Mouse (Mus musculus) MEL (cell line): Measurements from ENCODE around the gene Vav2. TPM values are rescaled to one million over a fixed set of nuclear protein-coding genes. Genes with fewer than 3 reads are reported as not detected.

Experiments used
- DNase-seq: peaks from one replicate; pipeline ENCODE4 v3.0.0; 2011; ENCODE audit warnings: low read depth, low spot score
- H3K27ac ChIP-seq: 2 replicates; pipeline ENCODE4 v1.5.1; 2012; ENCODE audit warnings: low read depth, mild to moderate bottlenecking, control low read depth, low read length, moderate library complexity; ENCODE audit not compliant: control insufficient read depth
- H3K27me3 ChIP-seq, 2 experiments: fragments of 150-350 bp in 1 of 2; sonication (generic) in 1 of 2; 2 replicates each; pipeline ENCODE4 v1.6.1; 2012; ENCODE audit warnings: low read length in 2 of 2, mild to moderate bottlenecking in 2 of 2, improper control_type of control experiment in 1 of 2, moderate library complexity in 1 of 2; ENCODE audit not compliant: insufficient read depth in 2 of 2, control insufficient read depth in 1 of 2
- H3K36me3 ChIP-seq, 2 experiments: 2 replicates each; pipeline ENCODE4 v1.6.1; 2012 to 2014; ENCODE audit warnings: low read length in 2 of 2, improper control_type of control experiment in 1 of 2, inconsistent platforms in 1 of 2, mild to moderate bottlenecking in 1 of 2; ENCODE audit not compliant: insufficient read depth in 2 of 2, control insufficient read depth in 1 of 2
- H3K4me1 ChIP-seq, 2 experiments: fragments of 150-350 bp in 1 of 2; sonication (generic) in 1 of 2; 2 replicates each; pipeline ENCODE4 v1.6.1; 2012; ENCODE audit warnings: low read length in 2 of 2, improper control_type of control experiment in 1 of 2, mild to moderate bottlenecking in 1 of 2; ENCODE audit not compliant: insufficient read depth in 2 of 2, control insufficient read depth in 1 of 2
- H3K4me3 ChIP-seq, 2 experiments: fragments of 150-350 bp in 1 of 2; sonication (generic) in 1 of 2; 2 replicates each; pipeline ENCODE4 v1.5.1; 2012; ENCODE audit warnings: low read depth in 2 of 2, low read length in 2 of 2, mild to moderate bottlenecking in 2 of 2, moderate library complexity in 2 of 2, control low read depth in 1 of 2, improper control_type of control experiment in 1 of 2; ENCODE audit not compliant: control insufficient read depth in 1 of 2, insufficient read depth in 1 of 2
- H3K79me2 ChIP-seq: 2 replicates; pipeline ENCODE4 v1.6.1; 2012; ENCODE audit warnings: mild to moderate bottlenecking, low read length, moderate library complexity; ENCODE audit not compliant: control insufficient read depth, poor library complexity, insufficient read depth
- H3K9ac ChIP-seq: 2 replicates; pipeline ENCODE4 v1.6.1; 2012; ENCODE audit warnings: low read depth, mild to moderate bottlenecking, control low read depth, low read length, moderate library complexity; ENCODE audit not compliant: control insufficient read depth, poor library complexity, severe bottlenecking
- H3K9me3 ChIP-seq: fragments of 150-350 bp; sonication (generic); replicated peaks from 2 replicates; pipeline ENCODE4 v1.6.1; 2012; ENCODE audit warnings: mild to moderate bottlenecking, low read length, improper control_type of control experiment, moderate library complexity; ENCODE audit not compliant: insufficient read depth
- BHLHE40 ChIP-seq: IDR thresholded peaks from 2 replicates; pipeline ENCODE4 v1.6.1; 2012; ENCODE audit warnings: low read depth, mild to moderate bottlenecking, inconsistent platforms, low read length, improper control_type of control experiment, borderline replicate concordance
- CHD1 ChIP-seq: IDR thresholded peaks from 2 replicates; pipeline ENCODE4 v1.6.1; 2012; ENCODE audit warnings: low read depth, mild to moderate bottlenecking, inconsistent platforms, low read length, improper control_type of control experiment
- CHD2 ChIP-seq: IDR thresholded peaks from 2 replicates; pipeline ENCODE4 v1.6.1; 2011; ENCODE audit warnings: low read length, improper control_type of control experiment
- CTCF ChIP-seq, 3 experiments: IDR thresholded peaks in 2 of 3; conservative IDR thresholded peaks in 1 of 3; 2 replicates each; pipeline ENCODE4 v1.5.1; 2011 to 2012; ENCODE audit warnings: low read length in 3 of 3, low read depth in 2 of 3, mild to moderate bottlenecking in 2 of 3, improper control_type of control experiment in 1 of 3, inconsistent platforms in 1 of 3, mixed read lengths in 1 of 3, moderate library complexity in 1 of 3; ENCODE audit not compliant: control insufficient read depth in 1 of 3, insufficient read depth in 1 of 3, poor library complexity in 1 of 3, severe bottlenecking in 1 of 3
- ELF1 ChIP-seq: IDR thresholded peaks from 2 replicates; pipeline ENCODE4 v1.6.1; 2014; ENCODE audit warnings: low read depth, mild to moderate bottlenecking, inconsistent platforms, low read length, improper control_type of control experiment, moderate library complexity
- ETS1 ChIP-seq: IDR thresholded peaks from 2 replicates; pipeline ENCODE4 v1.6.1; 2012; ENCODE audit warnings: low read depth, mild to moderate bottlenecking, inconsistent platforms, low read length, improper control_type of control experiment, moderate library complexity
- GATA1 ChIP-seq: IDR thresholded peaks from 2 replicates; pipeline ENCODE4 v1.6.1; 2011; ENCODE audit warnings: low read depth, low read length, improper control_type of control experiment
- MAFK ChIP-seq: IDR thresholded peaks from 2 replicates; pipeline ENCODE4 v1.6.1; 2011; ENCODE audit warnings: low read depth, mild to moderate bottlenecking, low read length, improper control_type of control experiment, borderline replicate concordance
- MAX ChIP-seq: IDR thresholded peaks from 2 replicates; pipeline ENCODE4 v1.6.1; 2011; ENCODE audit warnings: low read length, improper control_type of control experiment
- MXI1 ChIP-seq: IDR thresholded peaks from 2 replicates; pipeline ENCODE4 v1.6.1; 2011; ENCODE audit warnings: mild to moderate bottlenecking, low read depth, low read length, improper control_type of control experiment
- MYC ChIP-seq: IDR thresholded peaks from 2 replicates; pipeline ENCODE4 v1.6.1; 2011; ENCODE audit warnings: low read depth, mild to moderate bottlenecking, low read length, improper control_type of control experiment, moderate library complexity
- NELFE ChIP-seq: IDR thresholded peaks from 2 replicates; pipeline ENCODE4 v1.6.1; 2011; ENCODE audit warnings: low read depth, low read length, improper control_type of control experiment
- NRF1 ChIP-seq: IDR thresholded peaks from 2 replicates; pipeline ENCODE4 v1.6.1; 2014; ENCODE audit warnings: low read depth, mild to moderate bottlenecking, inconsistent platforms, low read length, improper control_type of control experiment, moderate library complexity; ENCODE audit not compliant: poor library complexity, insufficient read depth, severe bottlenecking
- POLR2A ChIP-seq, 2 experiments: IDR thresholded peaks; 2 replicates each; pipeline ENCODE4 v1.6.1; 2011 to 2012; ENCODE audit warnings: low read length in 2 of 2, mild to moderate bottlenecking in 2 of 2, control low read depth in 1 of 2, improper control_type of control experiment in 1 of 2, low read depth in 1 of 2, moderate library complexity in 1 of 2; ENCODE audit not compliant: control insufficient read depth in 1 of 2, insufficient read depth in 1 of 2, poor library complexity in 1 of 2
- POLR2AphosphoS5 ChIP-seq: IDR thresholded peaks from 2 replicates; pipeline ENCODE4 v1.6.1; 2012; ENCODE audit warnings: low read depth, borderline replicate concordance, mild to moderate bottlenecking, inconsistent platforms, low read length, moderate library complexity, mixed read lengths
- RCOR1 ChIP-seq: IDR thresholded peaks from 2 replicates; pipeline ENCODE4 v1.6.1; 2012; ENCODE audit warnings: low read depth, mild to moderate bottlenecking, inconsistent platforms, low read length, improper control_type of control experiment
- SIN3A ChIP-seq: IDR thresholded peaks from 2 replicates; pipeline ENCODE4 v1.6.1; 2012; ENCODE audit warnings: low read length, improper control_type of control experiment, inconsistent platforms
- SMC3 ChIP-seq: IDR thresholded peaks from 2 replicates; pipeline ENCODE4 v1.6.1; 2011; ENCODE audit warnings: low read depth, low read length, improper control_type of control experiment
- UBTF ChIP-seq: IDR thresholded peaks from 2 replicates; pipeline ENCODE4 v1.6.1; 2012; ENCODE audit warnings: low read depth, mild to moderate bottlenecking, inconsistent platforms, low read length, improper control_type of control experiment, moderate library complexity, borderline replicate concordance; ENCODE audit not compliant: insufficient read depth
- ZC3H11A ChIP-seq: IDR thresholded peaks from 2 replicates; pipeline ENCODE4 v1.6.1; 2012; ENCODE audit warnings: low read depth, mild to moderate bottlenecking, inconsistent platforms, low read length, improper control_type of control experiment
- ZKSCAN1 ChIP-seq: IDR thresholded peaks from 2 replicates; pipeline ENCODE4 v1.6.1; 2012; ENCODE audit warnings: low read depth, mild to moderate bottlenecking, inconsistent platforms, low read length, improper control_type of control experiment, moderate library complexity
- ZMIZ1 ChIP-seq: IDR thresholded peaks from 2 replicates; pipeline ENCODE4 v1.6.1; 2012; ENCODE audit warnings: low read depth, mild to moderate bottlenecking, inconsistent platforms, low read length, improper control_type of control experiment, moderate library complexity
- polyA plus RNA-seq, 2 experiments: library from polyadenylated mRNA; stranded (reverse) in 1 of 2; unstranded in 1 of 2; fragments of >175 nt in 1 of 2; fragments of >200 nt in 1 of 2; gene quantifications; 2 replicates each; pipeline versions ENCODE4 v1.2.1 to v1.2.4; 2012; ENCODE audit warnings: low replicate concordance in 2 of 2, low read depth in 1 of 2; ENCODE audit not compliant: insufficient read length in 2 of 2, insufficient read depth in 1 of 2, missing spikeins in 1 of 2
- total RNA-seq: library from RNA; depleted of rRNA; stranded (reverse); fragments of 300-350 nt; gene quantifications from 2 replicates; pipeline ENCODE4 v1.2.3, GENCODE M21; 2012

Vav2 gene
- total and polyA plus RNA-seq, 3 experiments, result 8.8 to 15.9 TPM; not detected in 1

GRCm38 (mm10) chr2:27268325-27268724 is 158.5 kb downstream of the Vav2 start:
- Histone ChIP-seq H3K27me3 (no peaks in the 10 kb centered on the region), H3K79me2 (no peaks in the 10 kb centered on the region), H3K4me1 (no peaks in the 10 kb centered on the region), H3K27ac (no peak overlapping the region), H3K36me3 (no peaks in the 10 kb centered on the region), H3K9ac (no peak overlapping the region), H3K4me3 (no peak overlapping the region)
- no peak for DNase-seq
- TF ChIP-seq ELF1 (no peak), MAFK (no peak), ETS1 (no peak), MYC (no peak), ZKSCAN1 (no peak)
- TF ChIP-seq, all 39 proteins: peak for 0
- no peaks in the 10 kb centered on the region for H3K9me3 ChIP-seq

- no peaks in the 10 kb centered on the region for H3K79me2 ChIP-seq
- H3K36me3 ChIP-seq, result no peaks in the 10 kb centered on the region
- no peak overlapping the region for H3K4me3 ChIP-seq
- H3K4me1 ChIP-seq, result no peaks in the 10 kb centered on the region
- H3K27ac ChIP-seq, result no peak overlapping the region
- H3K9me3 ChIP-seq, result no peaks in the 10 kb centered on the region
- no peak for TF ChIP-seq ZMIZ1
- TF ChIP-seq CHD2, result no peak
- no peak for TF ChIP-seq NRF1
- no peak for TF ChIP-seq BHLHE40
- TF ChIP-seq MXI1, result no peak
- no peak for TF ChIP-seq CHD1
- TF ChIP-seq GATA1, result no peak
- no peak for TF ChIP-seq MAFK
- TF ChIP-seq ZC3H11A, result no peak
- no peak for TF ChIP-seq MAX
- TF ChIP-seq POLR2A (IDR thresholded peaks at IDR 0.05; ENCODE audit: control insufficient read depth in 1 of 2, insufficient read depth in 1 of 2, low read depth in 1 of 2, low read length in 2 of 2, poor library complexity in 1 of 2), result no peak
- no peak for TF ChIP-seq SMC3
- TF ChIP-seq RCOR1, result no peak
- TF ChIP-seq SIN3A, result no peak
- TF ChIP-seq CTCF (IDR thresholded peaks at IDR 0.05 in 2 of 3, conservative IDR thresholded peaks at IDR 0.05 in 1 of 3; ENCODE audit: control insufficient read depth in 1 of 3, insufficient read depth in 1 of 3, low read depth in 2 of 3, low read length in 3 of 3, poor library complexity in 1 of 3, severe bottlenecking in 1 of 3), result no peak
- TF ChIP-seq UBTF, result no peak
- no peak for TF ChIP-seq NELFE
- no peak for TF ChIP-seq POLR2AphosphoS5
- H3K9ac ChIP-seq, result no peak overlapping the region
- DNase-seq, result no peak
- H3K27me3 ChIP-seq, result no peaks in the 10 kb centered on the region
Measured at GRCm38 (mm10) chr2:27265819-27266218, 161.0 kb downstream of the Vav2 start.
